Mouse (Mus musculus): Measurements from ENCODE around the gene Atoh8.
A peak's percentile ranks its signal among the peaks of the same experiment; 100 is the strongest.

Atoh8 gene

DNA sequence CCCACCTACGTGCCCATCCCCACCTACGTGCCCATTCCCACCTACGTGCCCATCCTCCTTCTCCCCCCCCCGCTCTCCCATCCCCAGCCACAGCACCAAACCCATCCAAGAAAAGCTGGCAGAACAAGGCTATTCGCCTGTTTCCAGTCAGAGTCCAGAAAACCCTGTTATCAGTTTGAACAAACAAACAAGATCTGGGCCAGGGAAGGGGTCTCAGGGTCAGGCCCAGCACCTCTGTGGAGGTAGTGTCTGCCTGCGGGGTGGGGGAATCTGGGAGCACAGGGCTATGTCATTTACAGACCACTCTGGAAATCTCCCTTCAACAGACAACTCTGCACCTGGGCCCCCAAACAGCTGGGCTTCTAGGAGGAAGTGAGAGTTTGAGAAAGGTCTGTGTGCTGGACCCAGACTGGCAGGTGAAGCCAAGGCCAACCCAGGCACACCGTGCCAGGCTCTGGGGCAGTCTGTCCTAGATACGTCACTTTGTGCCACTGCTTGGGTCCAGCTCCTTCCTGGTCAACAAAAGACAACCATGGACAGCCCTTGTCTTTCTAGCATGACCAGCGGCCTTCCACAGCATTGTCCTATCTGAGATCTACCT, 7.6 kb downstream of the Atoh8 start:
- DNase-seq (ENCODE audit: low spot score in 2 of 2) = no peak

DNA sequence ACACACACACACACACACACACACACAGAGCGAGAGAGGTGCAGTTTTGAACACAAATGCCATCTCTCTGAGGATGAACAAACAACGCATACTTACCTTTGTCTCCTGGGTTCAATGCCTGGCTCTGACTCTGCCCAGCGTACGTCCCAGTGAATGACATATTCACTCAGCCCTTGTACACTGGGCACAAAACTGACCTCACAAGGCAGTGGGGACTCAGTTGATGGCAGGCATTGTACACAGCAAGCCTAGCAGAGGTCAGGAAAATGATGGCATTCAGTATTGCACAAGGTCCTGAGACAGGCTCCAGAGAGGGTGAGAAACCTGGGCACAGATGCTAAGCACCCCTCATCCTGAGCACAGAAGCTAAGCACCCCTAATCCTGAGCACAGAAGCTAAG, 8.4 kb downstream of the Atoh8 start:
- no peak for DNase-seq (ENCODE audit: low spot score in 2 of 2)

DNA sequence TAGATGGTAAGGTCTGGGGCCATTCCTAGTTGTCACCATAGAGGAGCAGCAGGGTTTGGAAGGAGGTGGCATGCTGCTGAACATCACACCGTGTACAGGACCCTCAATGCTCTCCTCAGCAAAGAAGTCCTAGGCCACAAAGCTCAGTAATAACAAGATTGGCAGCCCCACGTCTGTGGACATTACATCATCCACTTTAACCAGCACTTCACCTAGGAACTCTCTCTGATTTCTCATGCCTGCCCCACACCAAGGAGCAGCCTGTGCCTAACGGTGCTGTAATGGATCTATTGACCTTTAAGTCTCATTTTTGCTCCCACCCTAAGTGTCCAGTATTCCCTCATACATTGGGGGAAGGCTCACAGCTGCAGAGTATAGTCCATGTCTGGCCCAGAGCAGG, 9.7 kb downstream of the Atoh8 start:
- no peak for DNase-seq (ENCODE audit: low spot score in 2 of 2)

DNA sequence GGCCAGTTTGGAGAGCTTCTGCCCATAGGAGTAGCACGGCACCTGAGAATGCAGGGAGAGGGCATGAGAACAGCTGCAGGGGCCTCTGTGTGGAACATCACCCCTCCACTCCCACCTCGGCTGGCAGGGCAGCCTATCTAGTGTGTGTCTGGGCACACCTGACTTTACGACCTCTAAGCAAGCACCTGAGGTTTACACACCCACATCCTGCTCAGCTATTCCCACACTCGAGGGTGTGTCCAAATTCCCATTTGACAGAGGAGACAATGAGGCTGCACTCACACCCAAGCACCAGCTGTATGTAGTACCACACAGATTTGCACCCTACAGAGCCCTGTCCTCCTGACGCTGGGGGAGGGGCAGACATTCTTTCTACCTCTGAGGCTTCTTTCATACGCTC, 11.5 kb downstream of the Atoh8 start:
- DNase-seq (ENCODE audit: low spot score in 2 of 2) = no peak

DNA sequence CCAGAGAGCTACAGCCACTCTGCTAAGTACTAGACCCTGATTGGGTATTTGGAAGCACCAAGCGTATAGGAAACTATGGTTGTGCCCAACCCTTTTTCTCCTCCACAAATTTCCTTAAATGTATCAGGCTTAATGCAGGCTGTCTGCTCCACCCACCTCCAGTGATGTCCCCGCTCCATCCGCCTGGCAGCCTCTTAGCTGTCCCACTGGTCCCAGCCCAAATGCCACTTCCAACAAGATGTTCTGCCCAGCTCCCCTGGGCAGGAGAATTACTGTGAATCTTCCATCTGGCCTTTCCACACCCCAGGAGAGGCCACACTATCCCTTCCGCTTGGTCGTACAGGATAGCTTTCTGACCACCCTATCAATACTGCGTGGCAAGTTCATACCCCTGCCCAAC, 12.5 kb downstream of the Atoh8 start:
- no peak for DNase-seq (ENCODE audit: low spot score in 2 of 2)

DNA sequence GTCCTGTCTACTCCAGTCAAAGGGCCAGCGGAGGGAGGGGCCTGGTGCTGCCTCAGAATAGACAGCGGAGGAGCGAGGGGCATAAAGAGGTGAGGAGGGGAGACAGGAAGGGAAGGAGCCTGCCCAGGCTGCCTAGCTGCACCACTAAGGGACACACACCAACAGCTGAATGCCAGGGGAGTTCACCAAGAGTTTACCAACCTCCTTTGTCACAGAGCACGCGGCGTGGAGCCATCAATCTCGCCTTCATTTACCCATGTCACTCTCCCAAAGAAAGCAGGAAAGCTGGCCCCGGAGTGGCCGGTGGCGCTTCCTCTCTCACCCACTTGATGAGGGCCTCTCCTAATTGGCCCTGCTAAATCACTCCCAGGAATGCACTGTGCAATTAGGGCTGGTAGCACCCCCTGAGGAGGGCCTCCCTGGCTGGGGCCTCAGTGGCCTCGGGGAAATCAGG, 13.1 kb downstream of the Atoh8 start:
- no peak for DNase-seq (ENCODE audit: low spot score in 2 of 2)

DNA sequence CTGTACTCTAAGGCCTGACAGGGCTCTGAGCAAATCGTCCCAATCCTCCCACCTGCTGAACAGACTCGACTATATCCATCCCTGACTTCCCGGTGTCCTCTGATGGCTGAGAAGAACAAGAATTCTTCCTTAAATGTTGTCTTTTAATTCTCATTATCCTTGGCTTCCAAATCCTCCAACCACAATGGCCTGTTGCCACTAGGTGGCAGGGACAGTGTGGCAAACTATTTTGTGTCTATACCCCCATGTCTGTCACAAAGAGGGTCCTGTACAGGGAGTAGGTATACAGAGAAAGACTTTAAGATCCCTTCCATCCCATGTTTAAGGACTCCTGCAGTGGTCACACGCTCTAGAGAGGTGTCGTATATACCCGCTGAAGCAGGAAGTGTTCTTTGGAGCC, 14.1 kb downstream of the Atoh8 start:
- no peak for DNase-seq (ENCODE audit: low spot score in 2 of 2)

DNA sequence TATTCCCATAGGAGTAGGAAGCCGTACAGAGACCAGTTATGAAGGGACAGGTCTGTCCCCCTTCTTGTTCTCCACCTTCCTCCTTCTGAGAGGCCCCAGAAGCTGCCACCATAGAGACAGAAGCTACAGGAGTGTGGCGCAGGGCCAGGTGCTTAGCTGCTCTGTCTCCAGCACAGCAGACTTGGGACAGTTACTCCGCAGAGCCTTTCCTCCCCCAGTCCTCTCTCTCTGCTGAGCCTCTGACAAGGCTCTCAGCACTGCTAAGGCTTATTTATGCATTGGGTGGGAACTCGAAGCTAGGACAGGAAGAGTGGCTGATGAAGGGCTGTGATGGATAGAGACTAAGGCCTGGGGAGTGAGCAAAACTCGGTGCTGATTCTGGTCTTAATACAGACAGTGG, 15.8 kb downstream of the Atoh8 start:
- no peak for DNase-seq (ENCODE audit: low spot score in 2 of 2)

DNA sequence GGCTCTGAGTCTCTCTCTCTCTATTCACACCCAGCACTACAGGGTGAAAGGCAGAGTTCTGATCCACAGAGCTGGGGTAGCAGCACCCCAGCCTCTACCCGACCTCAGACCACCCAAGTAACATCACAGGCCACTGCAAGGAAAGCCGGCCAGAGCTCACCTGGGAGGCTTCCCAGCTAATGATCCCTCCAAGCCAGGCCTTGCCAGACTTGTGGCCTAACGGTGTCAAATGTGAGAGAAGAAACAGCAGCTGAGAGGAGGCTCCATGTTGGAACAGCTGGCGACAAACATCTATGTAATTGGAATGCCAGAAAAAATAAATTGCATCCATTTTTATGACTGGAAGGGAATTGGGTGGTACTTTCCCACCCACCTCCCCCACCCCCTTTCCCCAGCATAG, 17.1 kb downstream of the Atoh8 start:
- DNase-seq (ENCODE audit: low spot score in 2 of 2) = no peak

DNA sequence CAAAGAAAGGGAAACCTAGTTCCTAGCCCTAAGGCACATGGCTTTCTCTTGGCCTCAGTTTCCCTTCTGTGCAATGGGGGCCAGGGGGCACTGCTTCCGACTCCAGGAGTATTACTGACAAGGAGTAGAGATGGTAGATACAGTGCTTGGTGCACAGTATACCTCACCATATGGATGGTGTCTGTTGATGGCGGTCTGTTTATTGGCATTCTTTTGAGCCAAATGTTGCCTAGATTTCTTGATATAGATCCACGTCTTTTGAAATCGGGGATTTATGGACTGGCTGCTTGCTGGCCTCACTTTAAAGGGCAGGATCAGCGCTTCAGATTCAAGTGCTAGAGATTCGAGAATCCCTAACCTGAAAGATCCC, 18.0 kb downstream of the Atoh8 start:
- DNase-seq (ENCODE audit: low spot score in 2 of 2) = no peak

DNA sequence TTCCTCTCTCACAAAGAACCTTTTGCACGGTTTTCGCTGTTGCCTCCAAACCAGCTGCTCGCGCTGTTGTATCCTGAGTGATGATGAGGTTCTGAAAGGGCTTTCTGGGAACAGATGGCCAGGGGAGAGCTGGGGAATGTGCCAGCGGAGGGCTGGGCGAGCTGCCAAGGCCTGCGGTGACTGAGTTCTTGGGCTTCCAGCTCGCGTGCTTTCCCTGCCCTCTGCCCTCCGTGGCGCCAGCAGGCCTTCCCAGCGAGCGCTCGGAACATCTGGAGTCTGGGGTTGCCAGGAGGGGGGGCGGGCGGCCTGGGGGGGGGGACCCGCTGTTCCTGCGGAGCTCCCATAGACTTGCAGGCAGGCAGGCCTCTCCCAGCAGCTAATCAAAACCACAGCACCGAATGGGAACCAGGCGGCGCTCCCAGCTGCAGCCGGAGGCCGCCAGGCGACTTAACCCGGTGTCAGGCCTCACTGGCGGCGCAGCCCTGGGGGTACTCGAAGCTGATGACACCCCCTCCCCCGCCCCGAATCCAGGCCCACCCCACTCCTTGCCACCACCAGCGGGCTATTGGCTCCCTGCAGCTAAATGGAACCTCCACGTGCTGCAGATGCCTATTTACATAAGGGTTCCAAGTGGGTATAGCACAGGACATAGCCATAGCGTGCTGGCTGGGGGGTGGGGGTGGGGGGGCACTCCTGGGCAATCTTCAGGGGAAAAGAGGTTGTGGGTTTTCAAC, 18.5 kb downstream of the Atoh8 start:
- peak; percentile 97 to 99 for DNase-seq (ENCODE audit: low spot score in 2 of 2)

DNA sequence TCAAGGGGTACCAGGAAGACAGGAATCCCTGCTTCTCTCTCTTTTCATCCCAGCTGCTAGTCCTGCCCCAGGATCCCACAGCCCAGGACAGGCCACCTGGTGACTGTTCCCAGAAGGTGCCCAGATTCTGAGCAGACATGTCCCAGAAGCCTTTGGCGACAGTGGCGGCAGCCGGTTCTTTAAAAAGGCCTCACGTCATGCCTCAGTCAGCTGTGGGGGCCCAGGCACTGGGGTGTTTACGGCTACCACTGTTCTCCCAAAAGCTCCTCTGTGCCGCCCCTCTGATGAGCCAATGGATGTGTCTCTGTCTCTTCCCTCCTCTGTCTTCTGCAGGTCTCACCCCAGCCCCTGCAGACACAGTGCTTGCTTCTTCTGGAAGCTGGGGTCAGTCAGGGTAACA, 19.8 kb downstream of the Atoh8 start:
- DNase-seq (ENCODE audit: low spot score in 2 of 2) = no peak

DNA sequence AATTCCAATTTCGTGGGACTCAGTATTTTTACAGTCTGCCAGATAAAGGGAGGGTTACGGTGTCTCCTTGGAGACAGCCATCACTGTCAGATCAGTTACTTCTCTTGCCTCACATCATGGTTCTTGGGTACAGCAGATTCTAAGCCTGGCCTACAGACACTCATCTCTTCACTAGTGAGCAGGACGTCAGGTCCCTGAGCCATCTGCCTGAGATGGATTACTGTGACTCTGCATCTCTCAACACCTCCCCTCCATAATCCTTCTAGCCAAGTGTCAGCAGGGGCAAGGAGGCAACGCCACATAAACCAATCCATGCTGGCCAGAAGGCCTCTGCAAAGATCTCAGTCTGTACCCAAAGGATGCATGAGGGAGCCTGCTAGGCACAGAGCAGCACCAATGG, 24.0 kb downstream of the Atoh8 start:
- no peak for DNase-seq (ENCODE audit: low spot score in 2 of 2)

DNA sequence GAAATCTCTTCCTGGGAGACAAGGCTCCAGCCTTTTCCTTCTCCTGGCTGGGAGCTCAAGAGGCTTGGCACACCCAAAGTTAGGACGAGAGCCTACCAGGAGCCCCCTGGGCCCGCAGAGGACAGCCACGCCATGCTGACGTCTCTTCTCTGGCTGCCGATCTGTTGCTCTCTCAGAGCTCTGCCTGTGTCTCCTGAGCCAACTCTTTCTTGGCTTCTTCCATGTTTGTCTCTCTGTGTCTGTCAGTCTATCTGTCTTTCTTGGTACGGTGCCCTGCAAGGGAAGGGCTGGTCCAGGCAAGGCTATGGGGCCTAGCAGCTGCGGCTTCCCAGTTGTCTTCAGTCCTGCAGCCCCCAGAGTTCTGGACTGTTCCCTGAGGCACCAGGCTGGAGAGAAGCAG, 24.6 kb downstream of the Atoh8 start:
- DNase-seq (ENCODE audit: low spot score in 2 of 2) = peak in 1 of 2 experiments; percentile 55

DNA sequence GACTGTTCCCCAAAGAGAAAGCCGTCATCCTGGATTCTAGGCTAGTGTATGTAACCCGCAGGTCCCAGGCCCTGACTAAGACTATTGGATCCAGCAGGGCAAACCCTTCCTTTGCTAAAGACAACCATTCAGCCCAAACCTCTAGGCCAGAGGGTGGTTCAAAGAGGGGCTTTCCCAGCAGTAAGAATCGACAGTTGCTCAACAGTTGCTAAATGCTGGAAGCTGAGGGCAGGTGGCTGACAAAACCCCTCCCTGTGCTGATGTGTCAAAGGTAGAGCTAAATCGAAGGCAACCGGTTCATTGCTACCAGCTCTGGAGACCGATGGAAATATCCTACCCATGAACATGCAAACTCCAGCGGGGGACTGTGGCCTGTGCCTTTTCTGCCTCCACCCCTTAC, 25.6 kb downstream of the Atoh8 start:
- DNase-seq (ENCODE audit: low spot score in 2 of 2) = no peak

DNA sequence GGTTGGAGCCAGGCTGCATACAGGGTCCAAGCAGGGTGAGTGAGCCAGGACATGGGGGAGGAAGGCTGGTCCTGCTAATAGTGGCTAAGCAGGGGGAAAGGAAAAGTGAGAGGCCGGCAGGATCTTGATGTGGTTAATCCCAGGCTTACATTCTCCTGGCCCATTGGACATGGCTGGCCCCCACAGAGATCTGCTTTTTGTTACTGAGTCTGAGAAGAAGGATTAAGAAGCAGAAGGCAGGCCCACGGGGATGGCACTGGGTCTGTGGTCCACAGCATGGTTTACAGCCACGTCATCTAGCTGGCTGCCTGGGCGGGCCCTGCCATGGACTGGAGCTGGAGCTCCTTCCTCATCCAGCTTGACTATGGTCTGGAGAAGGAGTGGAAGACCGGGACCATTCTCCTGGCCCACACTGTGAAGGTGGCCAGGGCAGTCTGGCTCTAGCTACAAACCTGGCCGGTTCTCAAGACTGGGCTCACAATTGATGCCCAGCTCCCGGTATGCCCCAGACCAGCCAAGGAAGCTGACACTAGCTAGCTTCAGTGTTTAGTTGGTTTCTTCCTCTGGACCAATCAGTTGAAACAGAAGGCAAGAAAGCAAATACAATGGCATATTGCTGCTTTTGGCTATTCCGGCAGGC, 26.9 kb downstream of the Atoh8 start:
- no peak for DNase-seq (ENCODE audit: low spot score in 2 of 2)

DNA sequence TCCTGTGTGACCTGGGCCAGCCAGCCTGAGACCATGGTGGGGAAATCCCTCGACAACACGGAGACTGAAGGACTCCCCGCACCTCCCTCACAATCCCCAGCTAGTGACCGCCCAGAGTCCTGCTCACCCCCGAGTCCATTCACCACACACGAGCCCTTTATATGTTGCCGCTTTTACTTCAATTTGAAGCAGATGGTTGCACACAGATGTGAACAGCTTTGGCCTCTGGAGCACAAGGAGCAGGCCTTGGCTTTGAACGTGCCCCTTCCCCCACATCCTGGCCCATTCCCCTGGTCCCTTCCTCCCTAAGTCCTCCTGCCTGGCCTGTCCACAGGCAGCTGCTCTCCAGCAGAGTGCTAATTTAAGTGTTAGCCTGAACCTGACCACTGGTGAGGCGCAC, 29.4 kb downstream of the Atoh8 start:
- DNase-seq (ENCODE audit: low spot score in 2 of 2) = no peak

DNA sequence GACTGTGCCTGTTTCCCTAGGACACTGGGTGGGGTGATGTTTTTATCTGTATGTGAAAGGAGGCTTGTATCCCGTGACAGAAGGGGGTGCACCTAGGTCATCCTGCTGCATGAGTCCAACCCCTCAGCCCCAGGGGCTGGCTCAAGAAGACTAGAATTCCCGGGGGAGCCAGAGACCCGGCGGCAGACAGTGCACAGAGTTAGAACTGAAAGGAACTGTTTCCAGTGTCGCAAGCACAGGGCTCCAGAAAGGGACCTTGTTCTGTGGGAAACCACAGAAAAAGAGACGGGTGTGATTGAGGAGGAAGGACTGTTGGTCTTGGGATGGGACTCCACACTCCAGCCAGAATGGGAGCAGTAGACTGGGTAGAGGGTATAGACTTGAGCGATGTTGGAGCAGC, 30.5 kb downstream of the Atoh8 start:
- DNase-seq (ENCODE audit: low spot score in 2 of 2) = no peak

DNA sequence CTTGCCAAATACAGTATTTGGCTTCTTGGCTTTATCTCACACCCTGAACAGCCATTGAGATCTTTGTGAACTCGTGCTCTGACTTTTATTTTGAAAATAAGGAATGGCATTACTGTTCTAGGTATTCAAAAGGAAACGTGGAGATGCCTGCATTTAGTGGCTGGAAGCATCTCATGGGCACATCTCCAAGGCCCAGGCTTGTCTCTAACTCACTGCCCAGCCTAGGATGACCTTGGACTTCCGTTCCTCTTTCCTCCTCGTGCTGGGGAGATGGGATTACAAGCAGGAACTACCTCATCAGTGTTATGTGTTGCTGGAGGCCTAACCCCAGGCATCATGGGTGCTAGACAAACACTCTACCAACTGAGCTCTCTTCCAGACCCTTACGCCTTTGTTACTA, 32.1 kb downstream of the Atoh8 start:
- DNase-seq (ENCODE audit: low spot score in 2 of 2) = no peak

DNA sequence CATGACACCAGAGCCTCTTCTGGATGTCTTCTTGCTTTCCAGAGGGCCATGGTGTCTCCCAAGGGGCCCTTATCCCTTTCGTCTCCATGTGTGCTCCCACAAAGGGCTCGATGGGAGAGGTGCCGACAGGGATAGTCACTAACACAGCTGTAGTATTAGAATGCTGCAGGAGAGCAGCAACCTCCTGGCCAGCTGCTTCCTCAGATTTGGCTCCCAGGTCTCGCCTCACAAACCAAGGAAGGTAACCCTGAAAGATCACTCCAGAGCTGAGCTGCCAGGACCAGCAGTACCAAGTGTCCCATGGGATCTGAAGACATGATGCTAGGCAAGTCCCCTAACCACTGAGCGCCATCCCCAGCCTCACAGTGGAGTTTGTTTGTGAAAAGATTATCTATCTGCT, 32.6 kb downstream of the Atoh8 start:
- DNase-seq (ENCODE audit: low spot score in 2 of 2) = no peak

DNA sequence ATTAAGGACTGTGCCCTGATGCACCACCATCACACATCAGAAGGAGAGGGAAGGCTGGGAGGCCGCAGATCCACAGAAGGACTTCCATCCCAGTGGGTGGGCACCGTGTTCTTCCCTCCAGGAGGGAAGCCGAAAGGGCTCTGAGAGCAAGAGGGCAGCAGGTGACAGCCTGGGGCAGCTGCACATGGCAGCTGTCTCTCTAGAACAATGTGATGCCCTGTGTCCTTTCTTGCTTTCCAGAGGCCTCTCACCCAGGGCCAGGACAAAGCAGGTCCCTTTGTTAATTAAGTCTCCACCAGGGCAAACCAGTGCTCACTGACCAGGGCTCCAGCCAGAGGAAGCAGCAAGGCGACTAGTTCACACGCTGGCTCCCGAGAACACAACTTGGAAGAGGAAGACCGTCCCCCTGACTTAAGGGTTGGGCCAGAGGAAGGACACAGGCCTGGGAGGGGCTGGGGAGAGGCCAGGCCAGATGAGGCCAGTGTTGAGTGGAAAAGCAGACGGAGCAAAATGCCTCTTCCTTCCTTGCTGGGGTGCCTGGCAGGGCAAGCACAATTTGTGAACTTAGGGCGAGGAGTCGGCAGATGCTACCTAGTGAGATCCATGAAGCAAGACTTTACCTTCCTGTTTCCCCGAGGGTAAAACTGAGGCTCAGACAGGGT, 34.7 kb downstream of the Atoh8 start:
- DNase-seq (ENCODE audit: low spot score in 2 of 2) = peak in 1 of 2 experiments; percentile 53

DNA sequence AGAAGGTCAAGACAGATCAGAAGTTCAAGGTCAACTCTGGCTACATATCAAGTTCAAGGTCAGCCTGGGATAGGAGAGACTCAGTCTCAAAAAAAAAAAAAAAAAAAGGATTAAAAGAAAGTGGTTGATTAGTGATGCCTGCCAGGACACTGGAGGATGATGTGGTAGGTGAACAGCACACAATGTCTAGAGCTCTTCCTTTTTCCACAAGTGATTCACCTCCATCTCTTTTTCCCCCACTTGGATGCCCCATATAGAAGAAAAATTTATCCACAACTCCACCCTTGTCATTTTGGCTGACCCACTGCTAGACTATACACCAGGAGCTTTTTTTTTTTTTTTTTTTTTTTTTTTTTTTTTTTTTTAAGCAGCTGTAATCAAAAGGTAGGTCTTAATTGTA, 37.9 kb downstream of the Atoh8 start:
- DNase-seq (ENCODE audit: low spot score in 2 of 2) = no peak

DNA sequence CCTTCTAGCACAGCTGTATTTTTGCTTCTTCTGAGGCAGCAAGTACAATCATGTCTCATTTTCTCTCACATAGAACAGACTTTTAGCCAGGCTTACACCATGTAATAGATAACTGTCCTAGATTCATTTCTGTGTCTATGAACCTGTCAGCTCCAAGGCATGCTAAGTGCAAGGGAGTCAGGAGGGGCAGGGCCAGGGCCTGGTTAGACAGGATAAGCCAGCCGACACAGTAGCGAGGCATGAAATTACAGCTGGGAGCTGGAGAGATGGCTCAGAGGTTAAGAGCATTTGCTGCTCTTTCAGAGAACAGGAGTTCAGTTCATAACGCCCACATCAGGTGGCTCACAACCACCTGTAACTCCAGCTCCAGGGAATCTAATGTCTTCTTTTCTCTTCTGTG, 38.7 kb downstream of the Atoh8 start:
- no peak for DNase-seq (ENCODE audit: low spot score in 2 of 2)
